Mouse (Mus musculus) forebrain, embryonic 12.5 days (tissue): ENCODE measurements around the gene Mamstr. TPM values are rescaled to one million over a fixed set of nuclear protein-coding genes. Genes with fewer than 3 reads are reported as not detected.
A peak's percentile ranks its signal among the peaks of the same experiment; 100 is the strongest.

Experiments
- ATAC-seq: fragments of 200-750 bp; cut with Nextera tagmentation; 2 replicates; pipeline ENCODE4 v1.8.0; 2017; ENCODE audit warnings: moderate TSS enrichment; ENCODE audit not compliant: low FRiP score
- H3K27ac ChIP-seq: fragments of 300-500 bp; sonication (generic); 2 replicates; pipeline ENCODE4 v1.5.1; 2016; ENCODE audit warnings: mild to moderate bottlenecking
- H3K27me3 ChIP-seq: fragments of 300-500 bp; sonication (generic); 2 replicates; pipeline ENCODE4 v1.6.1; 2016; ENCODE audit warnings: mild to moderate bottlenecking
- H3K36me3 ChIP-seq: fragments of 300-500 bp; sonication (generic); replicated peaks from 2 replicates; pipeline ENCODE4 v1.6.1; 2016; ENCODE audit warnings: mild to moderate bottlenecking
- H3K4me1 ChIP-seq: fragments of 300-500 bp; sonication (generic); 2 replicates; pipeline ENCODE4 v1.6.1; 2016
- H3K4me2 ChIP-seq: fragments of 300-500 bp; sonication (generic); 2 replicates; pipeline ENCODE4 v1.6.1; 2016; ENCODE audit warnings: mild to moderate bottlenecking, moderate library complexity
- H3K4me3 ChIP-seq: fragments of 300-500 bp; sonication (generic); replicated peaks from 2 replicates; pipeline ENCODE4 v1.5.1; 2016; ENCODE audit warnings: mild to moderate bottlenecking
- H3K9ac ChIP-seq: fragments of 300-500 bp; sonication (generic); 2 replicates; pipeline ENCODE4 v1.6.1; 2016; ENCODE audit warnings: mild to moderate bottlenecking
- H3K9me3 ChIP-seq: fragments of 300-500 bp; sonication (generic); 2 replicates; pipeline ENCODE4 v1.6.1; 2016
- WGBS: fragments of 180-500 bp; shearing (Covaris S2); methylation state at CpG from one replicate; pipeline ENCODE4 v1.1.7; 2016; 5-methylcytosine and 5-hydroxymethylcytosine counted together
- polyA plus RNA-seq: library from polyadenylated mRNA; unstranded; fragments of >200 nt; fragmentation: Nextera tagmentation; extraction: Ambion mirVana; gene quantifications from 2 replicates; pipeline ENCODE4 v1.2.1, GENCODE M21; 2016

The Mamstr gene
- polyA plus RNA-seq, 1 experiment from 2014 or later, result 3.1 TPM

- Histone ChIP-seq H3K9me3 (no peaks in the 10 kb centered on the region), H3K4me2 (no peak within 1 kb of the TSS), H3K27me3 (peaks cover 55% of the 10 kb centered on the region), H3K36me3 (no peaks in the 10 kb centered on the region), H3K4me3 (0 out of 2 replicates have a peak within 1 kb of the TSS, but pooled peaks have one; percentile 2), H3K4me1 (peaks cover 4% of the 10 kb centered on the region; the same call in 1 of the 2 replicates), H3K9ac (no peak within 1 kb of the TSS), H3K27ac (no peak within 1 kb of the TSS)
- ATAC-seq, result no peak
- WGBS, result 7% methylated on average over 31 of the region's 31 CpGs
These were observed 22.6 kb upstream of the Mamstr start, which contains the start of gene Fut1 for GRCm38 (mm10) chr7:45617042-45617695. TSS of gene Fut1 (plus strand) at chr7:45617289.

GRCm38 (mm10) chr7:45618316-45618715 lies 21.5 kb upstream of the Mamstr start:
- H3K27ac ChIP-seq, result no peak overlapping the region
- no peak overlapping the region for H3K4me3 ChIP-seq
- no peak overlapping the region for H3K9ac ChIP-seq
- peaks cover 4% of the 10 kb centered on the region; the same call in 1 of the 2 replicates for H3K4me1 ChIP-seq
- no peak for ATAC-seq
- H3K36me3 ChIP-seq, result no peaks in the 10 kb centered on the region
- no peak overlapping the region for H3K4me2 ChIP-seq
- no peaks in the 10 kb centered on the region for H3K9me3 ChIP-seq
- peaks cover 55% of the 10 kb centered on the region for H3K27me3 ChIP-seq
- 78% methylated on average over 5 of the region's 5 CpGs for WGBS

GRCm38 (mm10) chr7:45619592-45619991 lies 20.2 kb upstream of the Mamstr start:
- peaks cover 55% of the 10 kb centered on the region for H3K27me3 ChIP-seq
- WGBS, result 90% methylated on average over 5 of the region's 5 CpGs
- ATAC-seq, result no peak
- H3K4me3 ChIP-seq, result no peak overlapping the region
- H3K4me2 ChIP-seq, result no peak overlapping the region
- no peak overlapping the region for H3K27ac ChIP-seq
- H3K36me3 ChIP-seq, result no peaks in the 10 kb centered on the region
- peaks cover 4% of the 10 kb centered on the region; the same call in 1 of the 2 replicates for H3K4me1 ChIP-seq
- H3K9ac ChIP-seq, result no peak overlapping the region
- H3K9me3 ChIP-seq, result no peaks in the 10 kb centered on the region

- H3K4me2 ChIP-seq, result no peak within 1 kb of the TSS
- H3K4me1 ChIP-seq, result peaks cover 4% of the 10 kb centered on the region; the same call in 1 of the 2 replicates
- H3K9ac ChIP-seq, result no peak within 1 kb of the TSS
- 32% methylated on average over 9 of the region's 9 CpGs for WGBS
- H3K36me3 ChIP-seq, result no peaks in the 10 kb centered on the region
- ATAC-seq, result no peak
- H3K9me3 ChIP-seq, result no peaks in the 10 kb centered on the region
- no peak within 1 kb of the TSS for H3K4me3 ChIP-seq
- H3K27me3 ChIP-seq, result peaks cover 51% of the 10 kb centered on the region
- H3K27ac ChIP-seq, result no peak within 1 kb of the TSS
These were observed 18.3 kb upstream of the Mamstr start, which contains the start of gene Izumo1 for GRCm38 (mm10) chr7:45621443-45621842. TSS of gene Izumo1 (plus strand) at chr7:45621811.

- Histone ChIP-seq H3K9me3 (no peaks in the 10 kb centered on the region), H3K4me2 (no peak overlapping the region), H3K27ac (no peak overlapping the region), H3K36me3 (no peaks in the 10 kb centered on the region), H3K4me1 (peaks cover 8% of the 10 kb centered on the region), H3K4me3 (no peak overlapping the region), H3K9ac (no peak overlapping the region), H3K27me3 (peaks cover 51% of the 10 kb centered on the region)
- 96% methylated on average over 11 of the region's 11 CpGs for WGBS
- no peak for ATAC-seq
These were observed 16.3 kb upstream of the Mamstr start for GRCm38 (mm10) chr7:45623507-45623906.

- H3K27me3 ChIP-seq, result peaks cover 50% of the 10 kb centered on the region
- no peak overlapping the region for H3K4me3 ChIP-seq
- peaks cover 14% of the 10 kb centered on the region for H3K4me1 ChIP-seq
- no peaks in the 10 kb centered on the region for H3K36me3 ChIP-seq
- H3K27ac ChIP-seq, result no peak overlapping the region
- H3K9ac ChIP-seq, result no peak overlapping the region
- H3K9me3 ChIP-seq, result no peaks in the 10 kb centered on the region
- ATAC-seq, result no peak
- 87% methylated on average over 3 of the region's 3 CpGs for WGBS
- H3K4me2 ChIP-seq, result no peak overlapping the region
These were observed 15.1 kb upstream of the Mamstr start for GRCm38 (mm10) chr7:45624718-45625117.

GRCm38 (mm10) chr7:45625481-45625880 lies 14.3 kb upstream of the Mamstr start:
- no peak overlapping the region for H3K9ac ChIP-seq

GRCm38 (mm10) chr7:45626571-45627076 lies 13.2 kb upstream of the Mamstr start:
- Histone ChIP-seq H3K4me2 (no peak overlapping the region), H3K27me3 (peaks cover 59% of the 10 kb centered on the region), H3K4me3 (no peak overlapping the region), H3K9ac (no peak overlapping the region), H3K27ac (no peak overlapping the region), H3K9me3 (no peaks in the 10 kb centered on the region), H3K4me1 (peaks cover 14% of the 10 kb centered on the region), H3K36me3 (no peaks in the 10 kb centered on the region)
- ATAC-seq, result no peak
- WGBS, result 93% methylated on average over 7 of the region's 7 CpGs

More at GRCm38 (mm10) chr7:45625481-45625880, 14.3 kb upstream of the Mamstr start:
- Histone ChIP-seq H3K4me3 (no peak overlapping the region), H3K27me3 (peaks cover 51% of the 10 kb centered on the region), H3K9me3 (no peaks in the 10 kb centered on the region), H3K4me1 (peaks cover 14% of the 10 kb centered on the region), H3K27ac (no peak overlapping the region), H3K4me2 (no peak overlapping the region), H3K36me3 (no peaks in the 10 kb centered on the region)
- 90% methylated on average over 8 of the region's 8 CpGs for WGBS
- no peak for ATAC-seq

GRCm38 (mm10) chr7:45627261-45627660 lies 12.5 kb upstream of the Mamstr start, which contains the start of gene Rasip1:
TSS of gene Rasip1 (plus strand) at chr7:45627488.
- H3K9ac ChIP-seq, result peak within 1 kb of the TSS; percentile 78
- WGBS, result 92% methylated on average over 9 of the region's 9 CpGs
- peaks cover 66% of the 10 kb centered on the region for H3K27me3 ChIP-seq
- no peak for ATAC-seq
- H3K27ac ChIP-seq, result peak within 1 kb of the TSS; percentile 83
- H3K4me2 ChIP-seq, result peak within 1 kb of the TSS; percentile 96
- no peaks in the 10 kb centered on the region for H3K36me3 ChIP-seq
- peaks cover 14% of the 10 kb centered on the region for H3K4me1 ChIP-seq
- H3K9me3 ChIP-seq, result no peaks in the 10 kb centered on the region
- H3K4me3 ChIP-seq, result peak within 1 kb of the TSS; percentile 60

- Histone ChIP-seq H3K4me3 (peak overlapping the region; percentile 60), H3K36me3 (no peaks in the 10 kb centered on the region), H3K4me2 (peak overlapping the region; percentile 96), H3K9ac (peak overlapping the region; percentile 78), H3K27ac (peak overlapping the region; percentile 83), H3K9me3 (no peaks in the 10 kb centered on the region), H3K4me1 (peaks cover 17% of the 10 kb centered on the region), H3K27me3 (peaks cover 79% of the 10 kb centered on the region)
- peak; percentile 85 for ATAC-seq
- 1% methylated on average over 104 of the region's 105 CpGs for WGBS
These were observed 11.1 kb upstream of the Mamstr start for GRCm38 (mm10) chr7:45628364-45629294.

- no peak for ATAC-seq
- no peak overlapping the region for H3K27ac ChIP-seq
- no peaks in the 10 kb centered on the region for H3K36me3 ChIP-seq
- whole genome bisulfite sequencing, result 74% methylated on average over 23 of the region's 23 CpGs
- no peak overlapping the region for H3K4me2 ChIP-seq
- H3K27me3 ChIP-seq, result peaks cover 79% of the 10 kb centered on the region
- no peaks in the 10 kb centered on the region for H3K9me3 ChIP-seq
- H3K4me3 ChIP-seq, result no peak overlapping the region
- H3K9ac ChIP-seq, result no peak overlapping the region
- H3K4me1 ChIP-seq, result peaks cover 17% of the 10 kb centered on the region
These were observed 9.5 kb upstream of the Mamstr start for GRCm38 (mm10) chr7:45630064-45630907.
